Mouse (Mus musculus) midbrain, embryonic 12.5 days (tissue): ENCODE measurements around the gene Cdkn2c. TPM values are rescaled to one million over a fixed set of nuclear protein-coding genes. Genes with fewer than 3 reads are reported as not detected.
A peak's percentile ranks its signal among the peaks of the same experiment; 100 is the strongest.
"Not testable (repeated sequence)": the region's sequence is repeated elsewhere in the genome, so short reads cannot be mapped to it uniquely, and the experiment has no call there.

ENCODE experiments used
- ATAC-seq: fragments of 200-750 bp; cut with Nextera tagmentation; 2 replicates; pipeline ENCODE4 v1.8.0; 2017; ENCODE audit warnings: low read depth, moderate TSS enrichment, moderate library complexity; ENCODE audit not compliant: low FRiP score
- H3K27ac ChIP-seq: fragments of 300-500 bp; sonication (generic); replicated peaks from 2 replicates; pipeline ENCODE4 v1.5.1; 2016; ENCODE audit warnings: mild to moderate bottlenecking
- H3K27me3 ChIP-seq: fragments of 300-500 bp; sonication (generic); 2 replicates; pipeline ENCODE4 v1.6.1; 2016; ENCODE audit warnings: mild to moderate bottlenecking
- H3K36me3 ChIP-seq: fragments of 300-500 bp; sonication (generic); 2 replicates; pipeline ENCODE4 v1.6.1; 2016
- H3K4me1 ChIP-seq: fragments of 300-500 bp; sonication (generic); 2 replicates; pipeline ENCODE4 v1.6.1; 2016
- H3K4me2 ChIP-seq: fragments of 300-500 bp; sonication (generic); replicated peaks from 2 replicates; pipeline ENCODE4 v1.6.1; 2016; ENCODE audit warnings: mild to moderate bottlenecking, moderate library complexity
- H3K4me3 ChIP-seq: fragments of 300-500 bp; sonication (generic); 2 replicates; pipeline ENCODE4 v1.5.1; 2016; ENCODE audit warnings: mild to moderate bottlenecking
- H3K9ac ChIP-seq: fragments of 300-500 bp; sonication (generic); replicated peaks from 2 replicates; pipeline ENCODE4 v1.6.1; 2016; ENCODE audit warnings: mild to moderate bottlenecking, moderate library complexity
- H3K9me3 ChIP-seq: fragments of 300-500 bp; sonication (generic); 2 replicates; pipeline ENCODE4 v1.6.1; 2016; ENCODE audit warnings: mild to moderate bottlenecking
- whole genome bisulfite sequencing: fragments of 180-500 bp; shearing (Covaris S2); methylation state at CpG from one replicate; pipeline ENCODE4 v1.1.7; 2016; 5-methylcytosine and 5-hydroxymethylcytosine counted together
- polyA plus RNA-seq: library from polyadenylated mRNA; unstranded; fragments of >200 nt; fragmentation: Nextera tagmentation; extraction: Ambion mirVana; gene quantifications from 2 replicates; pipeline ENCODE4 v1.2.1, GENCODE M21; 2016

Gene Cdkn2c
- 12.0 and 12.4 TPM in 2 replicates for polyA plus RNA-seq

- under 1% methylated on average over 52 of the region's 64 CpGs for WGBS
- H3K4me1 ChIP-seq = peaks cover 23% of the 10 kb centered on the region
- H3K4me2 ChIP-seq = peak within 1 kb of the TSS; percentile 88
- peak within 1 kb of the TSS; percentile 84 for H3K27ac ChIP-seq
- peaks cover 33% of the 10 kb centered on the region for H3K27me3 ChIP-seq
- H3K4me3 ChIP-seq = peak within 1 kb of the TSS; percentile 69
- no peaks in the 10 kb centered on the region for H3K36me3 ChIP-seq
- H3K9me3 ChIP-seq = no peaks in the 10 kb centered on the region
- ATAC-seq = peak; percentile 95
- H3K9ac ChIP-seq = peak within 1 kb of the TSS; percentile 86
Measured at GRCm38 (mm10) chr4:109666461-109667269, at the start of gene Cdkn2c. Gene Cdkn2c, minus strand, starts transcription at chr4:109667189.

- H3K9me3 ChIP-seq = no peaks in the 10 kb centered on the region
- H3K4me3 ChIP-seq = no peak overlapping the region
- no peaks in the 10 kb centered on the region for H3K4me1 ChIP-seq
- H3K9ac ChIP-seq = no peak overlapping the region
- H3K4me2 ChIP-seq = no peak overlapping the region
- H3K27ac ChIP-seq = no peak overlapping the region
- H3K27me3 ChIP-seq = no peaks in the 10 kb centered on the region
- ATAC-seq = no peak
- H3K36me3 ChIP-seq = no peaks in the 10 kb centered on the region
- 88% methylated on average over 2 of the region's 2 CpGs for WGBS
Measured at GRCm38 (mm10) chr4:109705349-109705748, 38.4 kb upstream of the Cdkn2c start.

DNA sequence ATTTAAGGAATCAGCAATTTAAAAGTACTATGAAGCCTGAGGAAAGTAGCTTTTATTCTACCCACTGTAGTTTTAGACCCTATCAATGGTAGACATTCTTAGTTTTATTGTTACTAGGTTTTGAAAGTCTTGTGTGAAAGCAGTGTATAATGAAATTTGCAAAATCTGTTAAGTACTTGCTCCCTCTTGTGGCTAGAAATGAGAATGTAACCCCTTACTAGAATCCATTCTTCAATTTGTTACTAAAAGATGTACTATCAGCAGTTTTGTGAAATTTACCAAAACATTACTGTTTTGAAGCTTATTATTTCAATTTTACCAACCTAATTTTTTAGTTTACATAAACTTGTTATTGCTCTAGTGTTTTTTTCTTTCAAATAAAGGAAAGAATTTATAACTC is 36.6 kb upstream of the Cdkn2c start:
- Histone ChIP-seq H3K9me3 (no peaks in the 10 kb centered on the region), H3K4me1 (no peaks in the 10 kb centered on the region), H3K4me3 (no peak overlapping the region), H3K27me3 (no peaks in the 10 kb centered on the region), H3K9ac (no peak overlapping the region), H3K4me2 (no peak overlapping the region), H3K36me3 (no peaks in the 10 kb centered on the region), H3K27ac (no peak overlapping the region)
- no peak for ATAC-seq

- not testable (repeated sequence) for H3K27ac ChIP-seq
Measured at GRCm38 (mm10) chr4:109700727-109701126, 33.7 kb upstream of the Cdkn2c start.

GRCm38 (mm10) chr4:109692674-109693073 is 25.7 kb upstream of the Cdkn2c start:
- Histone ChIP-seq H3K4me1 (no peaks in the 10 kb centered on the region), H3K36me3 (0 out of 2 replicates have a peak, but pooled peaks cover 4% of the 10 kb centered on the region), H3K27me3 (no peaks in the 10 kb centered on the region), H3K9ac (no peak overlapping the region), H3K9me3 (peaks cover 6% of the 10 kb centered on the region), H3K27ac (no peak overlapping the region), H3K4me3 (no peak overlapping the region), H3K4me2 (no peak overlapping the region)
- ATAC-seq = no peak

More at GRCm38 (mm10) chr4:109700727-109701126, 33.7 kb upstream of the Cdkn2c start:
- not testable (repeated sequence) for H3K4me1 ChIP-seq, H3K9ac ChIP-seq, H3K36me3 ChIP-seq, H3K27me3 ChIP-seq, H3K9me3 ChIP-seq, H3K4me3 ChIP-seq, H3K4me2 ChIP-seq, ATAC-seq
- WGBS = 96% methylated on average over 3 of the region's 3 CpGs

DNA sequence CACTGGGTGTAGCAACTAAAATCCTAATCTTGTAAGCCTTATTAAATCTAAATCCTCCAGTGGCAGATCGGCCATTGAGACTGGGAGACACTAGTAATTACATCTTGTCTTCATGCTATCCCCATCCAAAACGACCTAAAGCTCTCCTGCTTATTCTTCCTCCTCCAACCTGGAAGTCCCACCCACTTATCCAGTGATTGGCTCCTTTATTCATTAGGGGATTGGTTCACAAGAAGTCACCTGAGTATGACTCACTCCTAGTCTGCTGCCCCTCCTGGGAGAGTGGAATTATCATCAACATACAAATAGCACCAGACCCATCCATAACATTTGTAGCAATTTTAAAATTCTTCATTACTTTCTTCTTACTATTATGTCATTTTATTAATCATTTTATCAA is 16.6 kb upstream of the Cdkn2c start:
- no peak overlapping the region for H3K4me3 ChIP-seq
- H3K9ac ChIP-seq = no peak overlapping the region
- 0 out of 2 replicates have a peak, but pooled peaks cover 7% of the 10 kb centered on the region for H3K36me3 ChIP-seq
- no peak for ATAC-seq
- H3K4me1 ChIP-seq = no peaks in the 10 kb centered on the region
- H3K27ac ChIP-seq = no peak overlapping the region
- no peaks in the 10 kb centered on the region for H3K9me3 ChIP-seq
- 67% methylated on average over 2 of the region's 2 CpGs for WGBS
- no peaks in the 10 kb centered on the region for H3K27me3 ChIP-seq
- no peak overlapping the region for H3K4me2 ChIP-seq

GRCm38 (mm10) chr4:109677221-109677620 is 10.2 kb upstream of the Cdkn2c start:
- ATAC-seq = peak; percentile 4
- WGBS = 0% methylated on average over 3 of the region's 3 CpGs
- peak overlapping the region; percentile 71 for H3K4me2 ChIP-seq

GRCm38 (mm10) chr4:109676218-109677215 is 9.5 kb upstream of the Cdkn2c start, which contains the start of gene Faf1:
Gene Faf1, plus strand, starts transcription at chr4:109676588.
- Histone ChIP-seq H3K9me3 (no peaks in the 10 kb centered on the region), H3K27ac (peak within 1 kb of the TSS; percentile 97), H3K9ac (peak within 1 kb of the TSS; percentile 88), H3K4me1 (peaks cover 9% of the 10 kb centered on the region; the same call in 1 of the 2 replicates), H3K4me2 (peak within 1 kb of the TSS; percentile 71), H3K27me3 (no peaks in the 10 kb centered on the region), H3K4me3 (peak within 1 kb of the TSS; percentile 92), H3K36me3 (no peaks in the 10 kb centered on the region)
- peak; percentile 99 for ATAC-seq
- WGBS = under 1% methylated on average over 94 of the region's 107 CpGs

More at GRCm38 (mm10) chr4:109677221-109677620, 10.2 kb upstream of the Cdkn2c start:
- Histone ChIP-seq H3K4me3 (peak overlapping the region; percentile 92), H3K4me1 (peaks cover 9% of the 10 kb centered on the region; the same call in 1 of the 2 replicates), H3K27ac (peak overlapping the region; percentile 97), H3K27me3 (no peaks in the 10 kb centered on the region), H3K36me3 (no peaks in the 10 kb centered on the region), H3K9ac (peak overlapping the region; percentile 88), H3K9me3 (no peaks in the 10 kb centered on the region)

GRCm38 (mm10) chr4:109674097-109674496 is 7.1 kb upstream of the Cdkn2c start:
- peaks cover 9% of the 10 kb centered on the region; the same call in 1 of the 2 replicates for H3K4me1 ChIP-seq
- 80% methylated on average over 2 of the region's 2 CpGs for WGBS

DNA sequence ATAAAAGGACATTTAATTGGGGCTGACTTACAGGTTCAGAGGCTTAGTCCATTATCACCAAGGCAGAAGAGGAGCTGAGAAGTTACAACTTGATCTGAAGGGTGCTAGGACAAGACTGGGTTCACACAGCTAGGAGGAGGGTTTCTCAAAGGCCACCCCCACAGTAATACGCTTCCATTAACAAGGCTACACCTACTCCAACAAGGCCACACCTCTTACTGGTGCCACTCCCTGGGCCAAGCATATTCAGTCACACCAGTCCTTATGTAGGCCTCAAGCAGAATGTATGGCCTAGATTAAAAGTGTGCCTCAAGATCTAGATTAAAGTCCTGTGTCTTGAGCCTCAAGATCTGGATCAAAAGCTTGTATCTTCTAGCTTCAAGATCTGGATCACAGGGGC is 5.0 kb upstream of the Cdkn2c start:
- no peak overlapping the region for H3K27ac ChIP-seq
- H3K4me1 ChIP-seq = peaks cover 5% of the 10 kb centered on the region; the same call in 1 of the 2 replicates
- H3K36me3 ChIP-seq = no peaks in the 10 kb centered on the region
- WGBS = 62% methylated on average over 1 of the region's 1 CpGs
- ATAC-seq = no peak
- no peaks in the 10 kb centered on the region for H3K9me3 ChIP-seq
- no peak overlapping the region for H3K4me2 ChIP-seq
- H3K27me3 ChIP-seq = peaks cover 2% of the 10 kb centered on the region; the same call in 1 of the 2 replicates
- no peak overlapping the region for H3K4me3 ChIP-seq
- no peak overlapping the region for H3K9ac ChIP-seq

More at GRCm38 (mm10) chr4:109674097-109674496, 7.1 kb upstream of the Cdkn2c start:
- Histone ChIP-seq H3K27ac (no peak overlapping the region), H3K36me3 (no peaks in the 10 kb centered on the region), H3K9me3 (no peaks in the 10 kb centered on the region), H3K4me2 (no peak overlapping the region), H3K27me3 (no peaks in the 10 kb centered on the region), H3K9ac (no peak overlapping the region), H3K4me3 (no peak overlapping the region)
- ATAC-seq = no peak

DNA sequence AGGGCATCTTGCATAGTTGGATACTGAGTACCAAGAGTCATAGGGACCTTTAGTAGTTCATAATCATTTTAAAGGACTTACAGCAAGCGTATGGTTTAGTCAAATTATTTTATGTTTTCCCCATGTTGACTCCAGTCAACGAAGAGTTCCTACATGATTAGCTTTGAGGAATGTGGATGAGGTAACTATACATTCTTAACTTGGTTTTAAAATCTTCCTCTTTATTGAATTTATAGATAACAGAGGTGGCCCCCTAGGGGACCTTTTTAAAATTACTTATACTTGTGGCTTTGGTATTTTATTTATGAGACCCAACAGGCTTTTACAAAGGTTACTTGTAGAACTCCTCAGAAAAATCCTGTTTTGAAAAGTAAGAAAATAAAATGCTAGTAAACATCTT is 3.2 kb upstream of the Cdkn2c start:
- H3K9me3 ChIP-seq = no peaks in the 10 kb centered on the region
- H3K27me3 ChIP-seq = peaks cover 16% of the 10 kb centered on the region; the same call in 1 of the 2 replicates
- H3K4me1 ChIP-seq = peaks cover 16% of the 10 kb centered on the region
- no peak overlapping the region for H3K4me3 ChIP-seq
- H3K36me3 ChIP-seq = no peaks in the 10 kb centered on the region
- WGBS = 77% methylated on average over 2 of the region's 2 CpGs
- H3K4me2 ChIP-seq = no peak overlapping the region
- ATAC-seq = no peak
- H3K9ac ChIP-seq = no peak overlapping the region
- H3K27ac ChIP-seq = no peak overlapping the region
